Comparison of ENCODE assay signal across 7 mouse cellular contexts in the genomic region with DNA sequence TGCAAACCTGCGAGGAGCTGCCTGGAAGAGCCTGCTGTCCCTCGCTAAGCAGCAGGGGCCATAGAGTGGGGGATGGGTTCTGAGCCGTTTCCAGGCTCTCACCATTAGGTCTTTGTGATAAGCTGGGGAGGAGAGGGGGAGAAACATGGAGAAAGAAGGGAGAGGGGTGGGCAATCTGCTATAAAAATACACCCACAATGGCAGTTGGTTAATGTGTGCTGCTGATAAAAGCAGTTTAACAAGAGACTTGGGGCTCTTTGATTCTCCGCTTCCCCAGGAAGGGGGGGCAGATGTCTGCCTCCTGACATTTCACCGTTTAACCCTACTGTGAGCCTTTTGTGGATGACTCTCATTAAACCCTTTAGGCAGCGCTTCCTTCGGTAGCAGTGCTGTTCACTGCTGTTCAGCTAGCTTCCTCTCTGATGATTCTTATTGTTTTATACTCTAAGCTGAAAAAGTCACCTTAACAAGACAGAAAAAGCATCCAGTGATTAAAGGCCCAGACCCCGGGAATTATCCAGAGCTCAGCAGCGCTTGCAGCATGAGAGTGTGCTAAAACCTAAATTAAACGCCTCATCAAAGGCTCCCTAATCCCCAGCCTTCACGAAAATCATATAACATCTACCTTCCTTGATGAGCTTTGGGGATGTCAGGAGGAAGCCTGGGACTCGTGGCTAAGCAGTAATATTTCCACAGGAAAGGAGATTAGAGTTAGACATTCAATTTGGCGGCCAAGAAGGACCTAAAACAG.
DNase-seq lines count a peak whose midpoint lies in the region; ATAC-seq lines count a peak whose summit lies in the region.

No protein-coding gene starts in this region.

- peak overlapping the region; percentile 49 for H3K4me2 ChIP-seq in forebrain, embryonic 12.5 days
- peak overlapping the region; percentile 12 for H3K4me2 ChIP-seq in limb, embryonic 15.5 days
- peak overlapping the region; percentile 15 for H3K4me2 ChIP-seq in stomach, embryonic 14.5 days (replicated peaks; ENCODE audit: low read depth, low read length)

- H3K4me3 ChIP-seq in forebrain, embryonic 12.5 days (replicated peaks): peak overlapping the region; percentile 11
- no peak overlapping the region for H3K4me3 ChIP-seq in limb, embryonic 15.5 days
- peak overlapping the region; percentile 8; the same call in 1 of the 2 replicates for H3K4me3 ChIP-seq in stomach, embryonic 14.5 days (ENCODE audit: low read depth, low read length)

- no peaks in the 10 kb centered on the region for H3K27me3 ChIP-seq in forebrain, embryonic 12.5 days
- H3K27me3 ChIP-seq in limb, embryonic 15.5 days: no peaks in the 10 kb centered on the region
- H3K27me3 ChIP-seq in stomach, embryonic 14.5 days (ENCODE audit: control insufficient read depth, insufficient read depth, low read length): no peaks in the 10 kb centered on the region

- peak overlapping the region; percentile 81 for H3K27ac ChIP-seq in forebrain, embryonic 12.5 days
- H3K27ac ChIP-seq in limb, embryonic 15.5 days: no peak overlapping the region
- H3K27ac ChIP-seq in stomach, embryonic 14.5 days (ENCODE audit: low read length): no peak overlapping the region

- ATAC-seq in forebrain, embryonic 12.5 days (ENCODE audit: low FRiP score): peak; percentile 90
- ATAC-seq in limb, embryonic 15.5 days (ENCODE audit: insufficient number of reproducible peaks, low FRiP score, low TSS enrichment, low read depth): no peak
- ATAC-seq in stomach, embryonic 14.5 days (ENCODE audit: insufficient number of reproducible peaks, insufficient read depth, low FRiP score, low read depth): peak; percentile 78; the same call in 1 of the 2 replicates

- H3K36me3 ChIP-seq in forebrain, embryonic 12.5 days (replicated peaks): no peaks in the 10 kb centered on the region
- no peaks in the 10 kb centered on the region for H3K36me3 ChIP-seq in limb, embryonic 15.5 days
- no peaks in the 10 kb centered on the region for H3K36me3 ChIP-seq in stomach, embryonic 14.5 days (ENCODE audit: control insufficient read depth, insufficient read depth, low read length)

- DNase-seq in lung, postnatal 10 days: peak; percentile 5
- no peak for DNase-seq in lung, postnatal 25 days (ENCODE audit: low spot score)
- DNase-seq in cerebellum, adult 8-10 months: no peak
- no peak for DNase-seq in thymus, adult 18-20 months

- H3K9ac ChIP-seq in forebrain, embryonic 12.5 days: no peak overlapping the region
- no peak overlapping the region for H3K9ac ChIP-seq in limb, embryonic 15.5 days
- H3K9ac ChIP-seq in stomach, embryonic 14.5 days (replicated peaks; ENCODE audit: low read depth, low read length): no peak overlapping the region

- peaks cover 19% of the 10 kb centered on the region for H3K4me1 ChIP-seq in forebrain, embryonic 12.5 days
- peaks cover 6% of the 10 kb centered on the region for H3K4me1 ChIP-seq in limb, embryonic 15.5 days
- no peaks in the 10 kb centered on the region; the same call in 1 of the 2 replicates for H3K4me1 ChIP-seq in stomach, embryonic 14.5 days (ENCODE audit: control insufficient read depth, insufficient read depth, low read length)

- H3K9me3 ChIP-seq in forebrain, embryonic 12.5 days: no peaks in the 10 kb centered on the region
- no peaks in the 10 kb centered on the region for H3K9me3 ChIP-seq in limb, embryonic 15.5 days
- H3K9me3 ChIP-seq in stomach, embryonic 14.5 days (ENCODE audit: control insufficient read depth, low read depth, low read length): no peaks in the 10 kb centered on the region

- 2% methylated on average over 13 of the region's 13 CpGs for WGBS in forebrain, embryonic 12.5 days
- WGBS in limb, embryonic 15.5 days: 8% methylated on average over 13 of the region's 13 CpGs
- 10% methylated on average over 13 of the region's 13 CpGs for WGBS in stomach, embryonic 14.5 days
